ENCODE assay signal across 22 mouse cellular contexts in genomic region chr13:45546946-45547345, GRCm38 (mm10). TPM values are rescaled to one million over a fixed set of nuclear protein-coding genes. Genes with fewer than 3 reads are reported as not detected.
DNase-seq lines count a peak whose midpoint lies in the region; ATAC-seq and TF ChIP-seq lines count a peak whose summit lies in the region.
"Had no signal": no experiment of that assay in that cellular context is flagged by ENCODE, and none has a peak within 500 bp of the region (broad histone marks: within the 10 kb centered on the region; RNA-seq: fewer than 3 reads in every experiment).

No protein-coding gene starts in this region.

- H3K27ac ChIP-seq in heart, embryonic 10.5 days, result peak overlapping the region; percentile 75
- peak overlapping the region; percentile 92 for H3K27ac ChIP-seq in liver, embryonic 15.5 days (replicated peaks)
- H3K27ac ChIP-seq in lung, postnatal 0 days (ENCODE audit: low read length), result no peak overlapping the region
- H3K27ac ChIP-seq: embryonic facial prominence, embryonic 15.5 days; hindbrain, embryonic 15.5 days; layer of hippocampus, adult 2 months; limb, embryonic 13.5 days had no signal

- H3K4me1 ChIP-seq in heart, embryonic 10.5 days, result peaks cover 31% of the 10 kb centered on the region
- peaks cover 83% of the 10 kb centered on the region for H3K4me1 ChIP-seq in G1E (ENCODE audit: insufficient read depth, low read depth, low read length)
- H3K4me1 ChIP-seq in liver, embryonic 15.5 days (replicated peaks), result peaks cover 71% of the 10 kb centered on the region
- no peaks in the 10 kb centered on the region for H3K4me1 ChIP-seq in lung, postnatal 0 days (ENCODE audit: insufficient read depth, low read depth, low read length)
- H3K4me1 ChIP-seq: embryonic facial prominence, embryonic 15.5 days; hindbrain, embryonic 15.5 days; limb, embryonic 13.5 days had no signal

- 73% methylated on average over 4 of the region's 4 CpGs for WGBS in heart, embryonic 10.5 days
- 33% methylated on average over 4 of the region's 4 CpGs for WGBS in liver, embryonic 15.5 days (ENCODE audit: insufficient replicate concordance)
- 63% methylated on average over 4 of the region's 4 CpGs for WGBS in lung, postnatal 0 days

- H3K9ac ChIP-seq in liver, embryonic 15.5 days, result peak overlapping the region; percentile 53
- no peak overlapping the region for H3K9ac ChIP-seq in lung, postnatal 0 days (replicated peaks; ENCODE audit: low read depth)
- H3K9ac ChIP-seq: embryonic facial prominence, embryonic 15.5 days; heart, embryonic 12.5 days; hindbrain, embryonic 15.5 days; limb, embryonic 13.5 days had no signal

- H3K4me2 ChIP-seq in liver, embryonic 15.5 days, result peak overlapping the region; percentile 69
- no peak overlapping the region for H3K4me2 ChIP-seq in lung, postnatal 0 days (replicated peaks; ENCODE audit: low read depth, low read length)
- H3K4me2 ChIP-seq: embryonic facial prominence, embryonic 15.5 days; hindbrain, embryonic 15.5 days; limb, embryonic 13.5 days had no signal

- no peaks in the 10 kb centered on the region for H3K9me3 ChIP-seq in heart, embryonic 10.5 days
- no peaks in the 10 kb centered on the region for H3K9me3 ChIP-seq in G1E (replicated peaks)
- H3K9me3 ChIP-seq in liver, embryonic 15.5 days (replicated peaks), result no peaks in the 10 kb centered on the region
- H3K9me3 ChIP-seq in lung, postnatal 0 days (ENCODE audit: low read length), result no peaks in the 10 kb centered on the region
- H3K9me3 ChIP-seq: embryonic facial prominence, embryonic 15.5 days; heart, embryonic 12.5 days; hindbrain, embryonic 15.5 days; limb, embryonic 13.5 days had no signal

- H3K4me3 ChIP-seq in heart, embryonic 10.5 days, result no peak overlapping the region
- H3K4me3 ChIP-seq in G1E (ENCODE audit: low read depth, low read length), result no peak overlapping the region; the same call in 1 of the 2 replicates
- peak overlapping the region; percentile 42 for H3K4me3 ChIP-seq in liver, embryonic 15.5 days (replicated peaks)
- H3K4me3 ChIP-seq in lung, postnatal 0 days (ENCODE audit: low read depth, low read length), result no peak overlapping the region
- H3K4me3 ChIP-seq: embryonic facial prominence, embryonic 15.5 days; heart, embryonic 12.5 days; hindbrain, embryonic 15.5 days; layer of hippocampus, adult 2 months; limb, embryonic 13.5 days had no signal

- no peak for TF ChIP-seq EP300 in lung, postnatal 0 days (IDR thresholded peaks at IDR 0.05)

- intact Hi-C loops in heart, postnatal 10 days (cut with DNase I), result no loop called here

- no peak for TF ChIP-seq CTCF in G1E (IDR thresholded peaks at IDR 0.05; ENCODE audit: low read depth, low read length)
- TF ChIP-seq CTCF in lung, postnatal 0 days (IDR thresholded peaks at IDR 0.05), result no peak

- H3K36me3 ChIP-seq in heart, embryonic 10.5 days, result peaks cover 41% of the 10 kb centered on the region; the same call in 1 of the 2 replicates
- peaks cover 91% of the 10 kb centered on the region for H3K36me3 ChIP-seq in G1E (replicated peaks)
- peaks cover 89% of the 10 kb centered on the region for H3K36me3 ChIP-seq in liver, embryonic 15.5 days (replicated peaks)
- H3K36me3 ChIP-seq in lung, postnatal 0 days (ENCODE audit: insufficient read depth, low read length), result no peaks in the 10 kb centered on the region
- H3K36me3 ChIP-seq: limb, embryonic 13.5 days had no signal

- 0 out of 2 replicates have a peak, but pooled peaks have one; percentile 3 for ATAC-seq in G1E (ENCODE audit: extremely low read depth, insufficient number of reproducible peaks, low FRiP score, poor library complexity, severe bottlenecking)
- peak; percentile 26; the same call in 1 of the 2 replicates for ATAC-seq in liver, embryonic 15.5 days (ENCODE audit: insufficient read depth)
- ATAC-seq in lung, postnatal 0 days, result no peak
- ATAC-seq: activated CD4-positive, CD25-positive, alpha-beta regulatory T cell, adult 4 months had no signal

- no peak for DNase-seq in heart, embryonic 10.5 days (ENCODE audit: low spot score)
- DNase-seq in heart, postnatal 10 days, result no peak
- peak; percentile 23 for DNase-seq in G1E (ENCODE audit: low spot score)
- peak; percentile 86 for DNase-seq in c-Kit-positive CD71-positive TER-119-positive erythroid progenitor cells, embryonic 14.5 days (ENCODE audit: low spot score)
- no peak for DNase-seq in lung, postnatal 0 days (ENCODE audit: low spot score)
- no peak for DNase-seq in layer of hippocampus, postnatal 14 days (ENCODE audit: low spot score in 2 of 2)
- DNase-seq: adrenal gland, adult 8-10 months; cerebellum, adult 9-10 months; gastrocnemius, postnatal 36 days; kidney, adult 9 months; kidney, postnatal 25 days; lung, embryonic 14.5 days; lung, postnatal 4 days; right cerebral cortex, postnatal 4 days; thymus, postnatal 14 days had no signal

- no peaks in the 10 kb centered on the region for H3K27me3 ChIP-seq in heart, embryonic 10.5 days (ENCODE audit: insufficient read depth, poor library complexity, severe bottlenecking)
- no peaks in the 10 kb centered on the region for H3K27me3 ChIP-seq in G1E (ENCODE audit: insufficient read depth, low read length)
- H3K27me3 ChIP-seq in liver, embryonic 15.5 days, result no peaks in the 10 kb centered on the region
- H3K27me3 ChIP-seq in lung, postnatal 0 days (replicated peaks; ENCODE audit: insufficient read depth, low read length), result no peaks in the 10 kb centered on the region
- H3K27me3 ChIP-seq: embryonic facial prominence, embryonic 15.5 days; heart, embryonic 12.5 days; hindbrain, embryonic 15.5 days; limb, embryonic 13.5 days had no signal

RNA-seq across cellular contexts. Expression of gene Gmpr, which starts 39.7 kb away (rescaled TPM):
- polyA plus RNA-seq in heart, embryonic 10.5 days (2016; fragmentation: Nextera tagmentation; extraction: Ambion mirVana), result 133 and 207 TPM in 2 replicates
- 100 to 1,000 TPM; 221 to 255 TPM for total RNA-seq in heart, postnatal 10 days (2021)
- 82.4 and 85.9 TPM in 2 replicates for total RNA-seq in G1E (2014; fragmentation: Nextera tagmentation)
- 309 and 311 TPM in 2 replicates for total RNA-seq in G1E (2017)
- 372 and 448 TPM in 2 replicates for polyA plus RNA-seq in G1E (2012)
- polyA plus RNA-seq in liver, embryonic 15.5 days (2015; fragmentation: Nextera tagmentation; extraction: Ambion mirVana), result 265 and 273 TPM in 2 replicates
- 23.8 and 26.0 TPM in 2 replicates for polyA plus RNA-seq in lung, postnatal 0 days (2015; fragmentation: Nextera tagmentation; extraction: Ambion mirVana)
- total RNA-seq in layer of hippocampus, postnatal 14 days (2021), result 10 to 100 TPM; 60.1 to 60.7 TPM
- polyA plus RNA-seq: activated CD4-positive, CD25-positive, alpha-beta regulatory T cell, adult 4 months had no signal

Comparison
In these comparisons a context has a peak if more than half of its experiments do, and no peak if none do; other contexts are left out.
1. DNase-seq: peak in G1E (single experiment) and c-Kit-positive CD71-positive TER-119-positive erythroid progenitor cells, embryonic 14.5 days (single experiment); none in heart, embryonic 10.5 days (single experiment), heart, postnatal 10 days (0 of 2), lung, postnatal 0 days (single experiment) and layer of hippocampus, postnatal 14 days (0 of 2).